Mouse (Mus musculus) stomach, embryonic 15.5 days (tissue): ENCODE results near the gene Rbm4. TPM values are rescaled to one million over a fixed set of nuclear protein-coding genes. Genes with fewer than 3 reads are reported as not detected.
A peak's percentile ranks its signal among the peaks of the same experiment; 100 is the strongest.
"Not testable (repeated sequence)": the region's sequence is repeated elsewhere in the genome, so short reads cannot be mapped to it uniquely, and the experiment has no call there.

ENCODE experiments used
- ATAC-seq: fragments of 200-750 bp; cut with Nextera tagmentation; 2 replicates; pipeline ENCODE4 v1.8.0; 2017; ENCODE audit warnings: low read depth, moderate number of reproducible peaks, moderate TSS enrichment; ENCODE audit not compliant: insufficient read depth, low FRiP score
- H3K27ac ChIP-seq: fragments of 300-500 bp; sonication (generic); 2 replicates; pipeline ENCODE4 v1.5.1; 2015; ENCODE audit warnings: mild to moderate bottlenecking, inconsistent platforms
- H3K27me3 ChIP-seq: fragments of 300-500 bp; sonication (generic); replicated peaks from 2 replicates; pipeline ENCODE4 v1.6.1; 2015; ENCODE audit warnings: inconsistent platforms
- H3K36me3 ChIP-seq: fragments of 300-500 bp; sonication (generic); 2 replicates; pipeline ENCODE4 v1.6.1; 2015; ENCODE audit warnings: inconsistent platforms
- H3K4me1 ChIP-seq: fragments of 300-500 bp; sonication (generic); 2 replicates; pipeline ENCODE4 v1.6.1; 2015; ENCODE audit warnings: inconsistent platforms
- H3K4me2 ChIP-seq: fragments of 300-500 bp; sonication (generic); 2 replicates; pipeline ENCODE4 v1.6.1; 2015; ENCODE audit warnings: mild to moderate bottlenecking, inconsistent platforms
- H3K4me3 ChIP-seq: fragments of 300-500 bp; sonication (generic); replicated peaks from 2 replicates; pipeline ENCODE4 v1.5.1; 2015; ENCODE audit warnings: inconsistent platforms
- H3K9ac ChIP-seq: fragments of 300-500 bp; sonication (generic); 2 replicates; pipeline ENCODE4 v1.6.1; 2015; ENCODE audit warnings: inconsistent platforms
- H3K9me3 ChIP-seq: fragments of 300-500 bp; sonication (generic); 2 replicates; pipeline ENCODE4 v1.6.1; 2016; ENCODE audit warnings: inconsistent platforms
- WGBS: fragments of 180-500 bp; shearing (Covaris S2); methylation state at CpG from one replicate; pipeline ENCODE4 v1.1.7; 2015; 5-methylcytosine and 5-hydroxymethylcytosine counted together
- polyA plus RNA-seq: library from polyadenylated mRNA; unstranded; fragments of >200 nt; fragmentation: Nextera tagmentation; extraction: Ambion mirVana; gene quantifications from 2 replicates; pipeline ENCODE4 v1.2.1, GENCODE M21; 2015

Rbm4 gene
- polyA plus RNA-seq, 1 experiment from 2014 or later, result 52.2 TPM

DNA sequence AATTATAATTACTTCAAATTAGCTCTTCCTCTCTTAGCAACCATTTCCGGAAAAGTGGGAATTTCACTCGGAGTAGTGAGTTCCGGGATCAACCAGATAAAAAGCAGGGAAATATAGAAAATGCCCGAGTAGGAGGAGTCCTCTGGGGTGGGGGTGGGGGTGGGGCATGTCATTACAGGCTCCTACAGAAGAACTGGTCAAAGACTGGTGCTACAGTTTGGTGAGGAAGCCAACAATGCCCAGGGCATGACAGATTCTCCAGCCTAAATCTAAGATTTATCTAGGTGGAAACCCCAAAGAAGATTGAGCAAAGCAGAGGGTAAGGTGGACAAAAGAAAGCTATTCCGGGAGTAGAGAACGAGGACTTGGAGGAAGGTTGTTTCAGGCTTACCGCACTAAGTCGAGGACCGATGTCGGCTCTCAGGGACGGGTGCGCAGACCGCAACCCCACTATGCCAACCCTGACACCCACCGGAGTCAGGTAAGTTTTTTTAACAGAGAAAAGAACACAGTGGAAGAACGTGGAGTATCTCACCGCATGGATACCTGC, 345 bp downstream of the Rbm4 start:
- no peaks in the 10 kb centered on the region for H3K27me3 ChIP-seq
- H3K4me2 ChIP-seq, result peak overlapping the region; percentile 68
- H3K9me3 ChIP-seq, result no peaks in the 10 kb centered on the region
- H3K4me3 ChIP-seq, result peak overlapping the region; percentile 80
- ATAC-seq, result peak; percentile 44; the same call in 1 of the 2 replicates
- peak overlapping the region; percentile 91 for H3K27ac ChIP-seq
- H3K36me3 ChIP-seq, result peaks cover 25% of the 10 kb centered on the region
- WGBS, result 1% methylated on average over 16 of the region's 16 CpGs
- H3K4me1 ChIP-seq, result peaks cover 10% of the 10 kb centered on the region
- peak overlapping the region; percentile 73 for H3K9ac ChIP-seq

GRCm38 (mm10) chr19:4786313-4786712, 7.4 kb downstream of the Rbm4 start:
- no peak overlapping the region for H3K27ac ChIP-seq
- ATAC-seq, result no peak
- peaks cover 7% of the 10 kb centered on the region; the same call in 1 of the 2 replicates for H3K4me1 ChIP-seq
- no peaks in the 10 kb centered on the region for H3K9me3 ChIP-seq
- H3K27me3 ChIP-seq, result no peaks in the 10 kb centered on the region
- no peak overlapping the region for H3K4me2 ChIP-seq
- 90% methylated on average over 2 of the region's 2 CpGs for WGBS
- no peak overlapping the region for H3K9ac ChIP-seq
- H3K4me3 ChIP-seq, result no peak overlapping the region
- H3K36me3 ChIP-seq, result peaks cover 56% of the 10 kb centered on the region

GRCm38 (mm10) chr19:4785206-4785605, 8.5 kb downstream of the Rbm4 start:
- H3K27me3 ChIP-seq, result no peaks in the 10 kb centered on the region
- H3K4me3 ChIP-seq, result no peak overlapping the region
- peaks cover 50% of the 10 kb centered on the region for H3K36me3 ChIP-seq
- no peak for ATAC-seq
- H3K27ac ChIP-seq, result no peak overlapping the region
- 90% methylated on average over 7 of the region's 7 CpGs for WGBS
- peaks cover 5% of the 10 kb centered on the region; the same call in 1 of the 2 replicates for H3K4me1 ChIP-seq
- no peak overlapping the region for H3K4me2 ChIP-seq
- H3K9ac ChIP-seq, result no peak overlapping the region
- no peaks in the 10 kb centered on the region for H3K9me3 ChIP-seq

DNA sequence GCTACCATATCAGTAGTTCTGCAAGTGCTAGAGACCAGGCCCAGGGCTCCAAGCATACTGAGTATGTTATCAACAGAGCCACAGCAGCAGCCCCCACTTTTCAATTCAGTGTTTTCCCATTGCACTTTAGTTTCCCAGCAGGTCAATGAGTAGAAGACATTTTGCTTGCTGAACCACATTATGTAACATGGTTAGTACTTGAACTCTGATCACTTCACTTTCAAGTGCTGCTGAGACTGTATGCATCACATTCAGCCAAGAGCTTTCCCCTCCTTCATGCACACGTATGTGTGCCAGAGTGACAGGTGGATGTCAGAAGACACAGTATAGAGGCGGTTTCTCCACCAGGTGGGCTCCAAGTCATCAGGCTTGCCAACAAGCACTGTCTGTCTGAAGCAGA, 10.8 kb downstream of the Rbm4 start:
- H3K4me1 ChIP-seq, result 0 out of 2 replicates have a peak, but pooled peaks cover 3% of the 10 kb centered on the region
- whole genome bisulfite sequencing, result 88% methylated on average over 2 of the region's 2 CpGs
- H3K27me3 ChIP-seq, result no peaks in the 10 kb centered on the region
- H3K9ac ChIP-seq, result no peak overlapping the region
- H3K9me3 ChIP-seq, result no peaks in the 10 kb centered on the region
- ATAC-seq, result no peak
- no peak overlapping the region for H3K27ac ChIP-seq
- H3K36me3 ChIP-seq, result peaks cover 51% of the 10 kb centered on the region
- H3K4me2 ChIP-seq, result no peak overlapping the region
- no peak overlapping the region for H3K4me3 ChIP-seq

DNA sequence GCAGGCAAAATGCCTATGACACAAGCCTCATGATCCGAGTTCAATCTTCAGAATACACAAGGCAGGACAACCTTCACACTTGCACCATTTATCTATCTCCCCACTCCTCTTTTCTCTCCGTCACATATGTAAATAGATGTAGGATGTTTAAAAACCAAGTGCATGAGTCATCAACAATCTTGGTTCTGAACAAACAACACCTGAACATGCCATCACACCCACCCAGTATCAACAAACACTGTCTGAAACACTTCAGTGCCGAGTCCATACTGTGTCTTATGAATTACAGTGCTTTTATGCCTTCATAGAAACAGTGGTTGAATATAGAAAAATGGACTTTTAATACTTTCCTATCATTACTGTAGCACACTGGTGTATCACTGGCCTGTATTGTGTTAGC, 20.9 kb downstream of the Rbm4 start:
- Histone ChIP-seq H3K27ac (no peak overlapping the region), H3K27me3 (no peaks in the 10 kb centered on the region), H3K4me1 (0 out of 2 replicates have a peak, but pooled peaks cover 3% of the 10 kb centered on the region), H3K9ac (no peak overlapping the region), H3K4me2 (no peak overlapping the region), H3K4me3 (no peak overlapping the region), H3K9me3 (no peaks in the 10 kb centered on the region), H3K36me3 (peaks cover 17% of the 10 kb centered on the region; the same call in 1 of the 2 replicates)
- no peak for ATAC-seq
- 64% methylated on average over 3 of the region's 3 CpGs for WGBS

GRCm38 (mm10) chr19:4767507-4768148, 26.1 kb downstream of the Rbm4 start:
- H3K4me3 ChIP-seq, result no peak overlapping the region
- no peaks in the 10 kb centered on the region for H3K9me3 ChIP-seq
- H3K27ac ChIP-seq, result no peak overlapping the region
- no peaks in the 10 kb centered on the region for H3K4me1 ChIP-seq
- ATAC-seq, result no peak
- 75% methylated on average over 10 of the region's 12 CpGs for WGBS
- peaks cover 36% of the 10 kb centered on the region for H3K36me3 ChIP-seq
- no peaks in the 10 kb centered on the region for H3K27me3 ChIP-seq
- no peak overlapping the region for H3K9ac ChIP-seq
- H3K4me2 ChIP-seq, result no peak overlapping the region

- H3K36me3 ChIP-seq, result peaks cover 36% of the 10 kb centered on the region
- no peak overlapping the region for H3K4me3 ChIP-seq
- no peak overlapping the region for H3K9ac ChIP-seq
- no peak for ATAC-seq
- 62% methylated on average over 1 of the region's 1 CpGs for WGBS
- no peaks in the 10 kb centered on the region for H3K27me3 ChIP-seq
- H3K9me3 ChIP-seq, result no peaks in the 10 kb centered on the region
- H3K27ac ChIP-seq, result no peak overlapping the region
- peaks cover 5% of the 10 kb centered on the region for H3K4me1 ChIP-seq
- no peak overlapping the region for H3K4me2 ChIP-seq
Measured at GRCm38 (mm10) chr19:4762876-4763275, 30.8 kb downstream of the Rbm4 start.

DNA sequence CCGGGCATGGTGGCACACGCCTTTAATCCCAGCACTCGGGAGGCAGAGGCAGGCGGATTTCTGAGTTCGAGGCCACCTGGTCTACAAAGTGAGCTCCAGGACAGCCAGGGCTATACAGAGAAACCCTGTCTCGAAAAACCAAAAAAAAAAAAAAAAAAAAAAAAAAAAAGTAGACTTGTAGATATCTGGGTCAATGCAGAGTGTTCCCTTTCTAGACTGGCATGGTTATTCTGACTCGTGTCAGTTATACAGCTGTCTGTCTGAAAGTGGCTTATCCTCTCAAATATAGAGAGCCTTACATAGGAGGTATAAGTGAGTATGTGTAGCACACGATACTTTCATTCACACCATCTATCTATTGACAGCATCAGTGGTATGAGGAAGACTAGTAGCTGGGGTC, 33.2 kb downstream of the Rbm4 start:
- H3K9me3 ChIP-seq, H3K4me3 ChIP-seq, ATAC-seq, H3K27me3 ChIP-seq, H3K27ac ChIP-seq, H3K4me2 ChIP-seq, H3K4me1 ChIP-seq, H3K9ac ChIP-seq: not testable (repeated sequence)
- whole genome bisulfite sequencing, result 87% methylated on average over 8 of the region's 8 CpGs
- peaks cover 22% of the 10 kb centered on the region; the same call in 1 of the 2 replicates for H3K36me3 ChIP-seq

- Histone ChIP-seq H3K4me1 (peaks cover 9% of the 10 kb centered on the region), H3K9ac (peak overlapping the region; percentile 77), H3K9me3 (no peaks in the 10 kb centered on the region), H3K36me3 (0 out of 2 replicates have a peak, but pooled peaks cover 4% of the 10 kb centered on the region), H3K27me3 (no peaks in the 10 kb centered on the region), H3K4me3 (peak overlapping the region; percentile 78), H3K27ac (peak overlapping the region; percentile 97), H3K4me2 (peak overlapping the region; percentile 77)
- 2% methylated on average over 9 of the region's 9 CpGs for WGBS
- ATAC-seq, result no peak
Measured at GRCm38 (mm10) chr19:4756921-4757320, 36.8 kb downstream of the Rbm4 start.

DNA sequence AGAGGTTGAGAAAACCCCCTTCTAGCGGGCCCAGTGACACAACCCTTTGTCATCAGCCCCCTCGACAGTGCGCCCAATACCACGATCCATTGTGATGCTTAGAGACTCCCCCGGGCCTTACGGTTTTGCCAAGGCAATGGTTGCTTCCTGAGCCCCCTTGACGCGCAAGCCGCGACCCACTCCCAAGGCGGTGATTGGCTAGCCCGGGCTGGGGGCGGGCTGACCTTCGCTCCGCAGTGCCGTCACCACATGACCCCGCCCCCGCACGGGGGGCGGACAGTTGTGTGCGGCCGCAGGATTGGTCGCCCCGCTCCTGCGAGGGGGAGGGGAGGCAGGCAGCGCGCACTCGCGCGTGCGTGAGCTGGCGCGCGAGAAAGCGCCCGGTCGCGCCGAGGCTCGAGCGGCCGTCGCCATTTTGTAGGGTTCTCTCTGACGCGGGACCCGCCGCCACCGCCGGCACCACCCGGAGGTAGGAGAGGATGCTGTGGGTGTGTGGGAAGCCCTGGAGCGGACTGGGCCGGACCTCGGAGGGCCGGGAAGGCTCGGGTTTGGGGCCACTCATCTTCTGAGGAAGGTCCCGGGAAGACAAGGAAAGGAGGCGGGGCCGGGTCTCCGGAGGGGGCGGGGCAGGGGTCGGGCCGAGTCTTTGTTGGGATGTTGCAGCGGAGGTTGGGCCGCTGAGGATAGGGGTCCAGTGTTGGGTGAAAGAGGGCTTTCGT, 37.3 kb downstream of the Rbm4 start, which contains the start of gene Rbm4b:
TSS of gene Rbm4b (plus strand) at position 305 of the 719 bp plus-strand sequence.
- no peaks in the 10 kb centered on the region for H3K9me3 ChIP-seq
- under 1% methylated on average over 62 of the region's 65 CpGs for WGBS
- ATAC-seq, result peak; percentile 96
- peak within 1 kb of the TSS; percentile 77 for H3K9ac ChIP-seq
- H3K4me1 ChIP-seq, result peaks cover 9% of the 10 kb centered on the region
- no peaks in the 10 kb centered on the region for H3K36me3 ChIP-seq
- H3K4me2 ChIP-seq, result peak within 1 kb of the TSS; percentile 77
- peak within 1 kb of the TSS; percentile 78 for H3K4me3 ChIP-seq
- no peaks in the 10 kb centered on the region for H3K27me3 ChIP-seq
- H3K27ac ChIP-seq, result peak within 1 kb of the TSS; percentile 97

- H3K9ac ChIP-seq, result no peak overlapping the region; the same call in 1 of the 2 replicates
- under 1% methylated on average over 10 of the region's 10 CpGs for WGBS
Measured at GRCm38 (mm10) chr19:4755565-4756192, 38.0 kb downstream of the Rbm4 start.

More at GRCm38 (mm10) chr19:4755565-4756192, 38.0 kb downstream of the Rbm4 start:
- H3K27me3 ChIP-seq, result no peaks in the 10 kb centered on the region
- H3K4me3 ChIP-seq, result peak overlapping the region; percentile 78
- peak overlapping the region; percentile 97 for H3K27ac ChIP-seq
- H3K4me2 ChIP-seq, result peak overlapping the region; percentile 77
- no peaks in the 10 kb centered on the region for H3K9me3 ChIP-seq
- no peaks in the 10 kb centered on the region for H3K36me3 ChIP-seq
- peak; percentile 57 for ATAC-seq
- peaks cover 9% of the 10 kb centered on the region for H3K4me1 ChIP-seq
